Mouse (Mus musculus) ES-E14 (cell line): Measurements from ENCODE around the gene Arhgap17. TPM values are rescaled to one million over a fixed set of nuclear protein-coding genes. Genes with fewer than 3 reads are reported as not detected.

Experiments
- DNase-seq: peaks from one replicate; pipeline ENCODE4 v3.0.0-alpha.2; 2013; ENCODE audit warnings: low read depth, low spot score
- H3K27ac ChIP-seq: 2 replicates; pipeline ENCODE4 v1.5.1; 2012; ENCODE audit warnings: low read depth, mild to moderate bottlenecking, low read length, moderate library complexity, mixed read lengths; ENCODE audit not compliant: poor library complexity, insufficient read depth, severe bottlenecking
- H3K36me3 ChIP-seq: 2 replicates; pipeline ENCODE4 v1.6.1; 2012; ENCODE audit warnings: mild to moderate bottlenecking, low read length, moderate library complexity, mixed read lengths; ENCODE audit not compliant: control insufficient read depth, poor library complexity, insufficient read depth, severe bottlenecking
- H3K4me1 ChIP-seq, 2 experiments: fragments of 150-350 bp in 1 of 2; sonication (generic) in 1 of 2; 2 replicates each; pipeline ENCODE4 v1.6.1; 2012; ENCODE audit warnings: low read length in 2 of 2, mild to moderate bottlenecking in 1 of 2, mixed read lengths in 1 of 2; ENCODE audit not compliant: control insufficient read depth in 2 of 2, insufficient read depth in 2 of 2, poor library complexity in 1 of 2
- H3K4me3 ChIP-seq, 2 experiments: fragments of 150-350 bp in 1 of 2; sonication (generic) in 1 of 2; 2 replicates each; pipeline ENCODE4 v1.5.1; 2012; ENCODE audit warnings: low read length in 2 of 2, low read depth in 1 of 2, mild to moderate bottlenecking in 1 of 2, mixed read lengths in 1 of 2; ENCODE audit not compliant: insufficient read depth in 1 of 2, poor library complexity in 1 of 2, severe bottlenecking in 1 of 2
- H3K9ac ChIP-seq: 2 replicates; pipeline ENCODE4 v1.6.1; 2012; ENCODE audit warnings: low read depth, mild to moderate bottlenecking, low read length, mixed read lengths; ENCODE audit not compliant: poor library complexity, insufficient read depth, severe bottlenecking
- H3K9me3 ChIP-seq: fragments of 150-350 bp; sonication (generic); 2 replicates; pipeline ENCODE4 v1.6.1; 2012; ENCODE audit warnings: low read depth, mild to moderate bottlenecking, low read length; ENCODE audit not compliant: control insufficient read depth, insufficient read depth
- CHD2 ChIP-seq: IDR thresholded peaks from 2 replicates; pipeline ENCODE4 v1.6.1; 2014; ENCODE audit warnings: mild to moderate bottlenecking, low read depth, low read length, inconsistent platforms
- HCFC1 ChIP-seq: IDR thresholded peaks from 2 replicates; pipeline ENCODE4 v1.6.1; 2012; ENCODE audit warnings: low read length, inconsistent platforms, borderline replicate concordance; ENCODE audit not compliant: insufficient read depth
- MAFK ChIP-seq: IDR thresholded peaks from 2 replicates; pipeline ENCODE4 v1.6.1; 2014; ENCODE audit warnings: mild to moderate bottlenecking, low read depth, low read length, inconsistent platforms; ENCODE audit not compliant: insufficient read depth
- ZC3H11A ChIP-seq: IDR thresholded peaks from 2 replicates; pipeline ENCODE4 v1.6.1; 2012; ENCODE audit warnings: low read depth, mild to moderate bottlenecking, inconsistent platforms, low read length, borderline replicate concordance
- ZNF384 ChIP-seq: IDR thresholded peaks from 2 replicates; pipeline ENCODE4 v1.6.1; 2012; ENCODE audit warnings: low read depth, low read length, inconsistent platforms
- in situ Hi-C, 2 experiments: fragments of 600-800 bp; cut with MboI; formaldehyde crosslinking; loops; one replicate each; pipeline ENCODE4 v1.15.1; 2025; ENCODE audit warnings: low sequenced_read_pairs in 2 of 2, inconsistent platforms in 1 of 2; ENCODE audit not compliant: unreplicated experiment in 2 of 2
- total RNA-seq: library from RNA; depleted of rRNA; stranded (reverse); fragments of 300-350 nt; gene quantifications from 2 replicates; pipeline ENCODE4 v1.2.3, GENCODE M21; 2012

The Arhgap17 gene
- total RNA-seq, 1 experiment = 9.5 TPM

GRCm38 (mm10) chr7:123396900-123397299, 27.2 kb upstream of the Arhgap17 start:
- TF ChIP-seq ZNF384 (no peak), CHD2 (no peak), ZC3H11A (no peak), HCFC1 (no peak)
- Histone ChIP-seq H3K9me3 (no peaks in the 10 kb centered on the region), H3K4me3 (no peak overlapping the region), H3K27ac (no peak overlapping the region), H3K9ac (no peak overlapping the region), H3K36me3 (no peaks in the 10 kb centered on the region; the same call in 1 of the 2 replicates), H3K4me1 (peaks cover 0 to 12% of the 10 kb centered on the region in 2 experiments; a peak in 2 of 4 replicates)
- DNase-seq = no peak
- in situ Hi-C loops = no loop called here

DNA sequence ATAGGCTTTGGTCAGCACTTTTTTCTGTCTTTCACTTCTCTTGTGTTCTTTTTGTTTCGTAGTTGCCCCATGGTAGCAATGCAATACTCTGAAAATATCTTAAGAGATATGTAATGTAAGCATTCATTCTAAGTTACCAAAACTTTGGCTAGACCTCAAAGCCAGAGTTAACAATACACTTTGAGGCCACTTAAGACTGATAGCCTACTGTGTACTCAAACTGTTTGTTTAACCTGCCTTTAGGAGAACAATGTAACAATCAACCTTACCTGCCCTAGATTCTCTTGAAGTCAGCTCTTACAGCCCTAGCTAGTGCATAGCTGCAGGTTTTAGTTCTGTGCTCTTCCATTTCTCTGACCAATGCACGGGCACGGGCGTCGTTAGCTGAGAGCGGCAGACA, 24.6 kb upstream of the Arhgap17 start:
- in situ Hi-C loops = no loop called here
- Histone ChIP-seq H3K4me3 (no peak overlapping the region), H3K27ac (no peak overlapping the region), H3K36me3 (peaks cover 3% of the 10 kb centered on the region), H3K4me1 (peaks cover 0 to 12% of the 10 kb centered on the region in 2 experiments; a peak in 2 of 4 replicates), H3K9ac (no peak overlapping the region), H3K9me3 (no peaks in the 10 kb centered on the region)
- TF ChIP-seq CHD2 (no peak), HCFC1 (no peak), ZNF384 (no peak), MAFK (no peak), ZC3H11A (no peak)
- no peak for DNase-seq

GRCm38 (mm10) chr7:123389686-123390280, 20.1 kb upstream of the Arhgap17 start:
- in situ Hi-C loops = no loop called here
- Histone ChIP-seq H3K9me3 (no peaks in the 10 kb centered on the region), H3K9ac (no peak overlapping the region), H3K27ac (no peak overlapping the region), H3K4me1 (no peaks in the 10 kb centered on the region), H3K4me3 (no peak overlapping the region), H3K36me3 (peaks cover 3% of the 10 kb centered on the region)
- TF ChIP-seq ZNF384 (no peak), HCFC1 (no peak), MAFK (no peak), CHD2 (no peak), ZC3H11A (no peak)
- no peak for DNase-seq

- no peak for TF ChIP-seq HCFC1
- no peak for TF ChIP-seq ZC3H11A
- TF ChIP-seq CHD2 = no peak
- no peak for TF ChIP-seq ZNF384
- no peak for TF ChIP-seq MAFK
- no peak overlapping the region for H3K9ac ChIP-seq
- in situ Hi-C loops = no loop called here
- no peak overlapping the region for H3K4me3 ChIP-seq
- no peaks in the 10 kb centered on the region for H3K9me3 ChIP-seq
- H3K36me3 ChIP-seq = peaks cover 3% of the 10 kb centered on the region
- DNase-seq = no peak
- no peaks in the 10 kb centered on the region for H3K4me1 ChIP-seq
- H3K27ac ChIP-seq = no peak overlapping the region
These were observed 16.1 kb upstream of the Arhgap17 start for GRCm38 (mm10) chr7:123385693-123386407.
